Mouse (Mus musculus) heart, adult 8-10 months (tissue): ENCODE results near the gene Dyrk1a. TPM values are rescaled to one million over a fixed set of nuclear protein-coding genes. Genes with fewer than 3 reads are reported as not detected.

Source experiments
- DNase-seq: peaks from one replicate; pipeline ENCODE4 v3.0.0; 2022; ENCODE audit warnings: low spot score
- total RNA-seq, 4 experiments: library from RNA; stranded (reverse); gene quantifications; 2 replicates each; pipeline ENCODE4 v1.2.4; 2022

The Dyrk1a gene
- total RNA-seq, 4 experiments from 2014 or later = 70.5 to 87.1 (median 79.0) TPM

- no peak for DNase-seq
Observed at GRCm38 (mm10) chr16:94590214-94590613, 20.4 kb downstream of the Dyrk1a start.

GRCm38 (mm10) chr16:94590977-94591376 lies 21.2 kb downstream of the Dyrk1a start:
- no peak for DNase-seq

- DNase-seq = no peak
Observed at GRCm38 (mm10) chr16:94591536-94591935, 21.7 kb downstream of the Dyrk1a start.

- DNase-seq = no peak
Observed at GRCm38 (mm10) chr16:94596633-94597032, 26.8 kb downstream of the Dyrk1a start.

GRCm38 (mm10) chr16:94597640-94598039 lies 27.8 kb downstream of the Dyrk1a start:
- no peak for DNase-seq

GRCm38 (mm10) chr16:94599977-94600724 lies 30.3 kb downstream of the Dyrk1a start:
- no peak for DNase-seq

GRCm38 (mm10) chr16:94601089-94601488 lies 31.3 kb downstream of the Dyrk1a start:
- DNase-seq = no peak

- DNase-seq = peak; percentile 78
Observed at GRCm38 (mm10) chr16:94601540-94601953, 31.7 kb downstream of the Dyrk1a start.

- no peak for DNase-seq
Observed at GRCm38 (mm10) chr16:94602188-94602587, 32.4 kb downstream of the Dyrk1a start.

- DNase-seq = no peak
Observed at GRCm38 (mm10) chr16:94602730-94603129, 32.9 kb downstream of the Dyrk1a start.

GRCm38 (mm10) chr16:94606169-94606568 lies 36.4 kb downstream of the Dyrk1a start:
- no peak for DNase-seq

GRCm38 (mm10) chr16:94607468-94607867 lies 37.7 kb downstream of the Dyrk1a start:
- no peak for DNase-seq

GRCm38 (mm10) chr16:94608706-94609594 lies 39.1 kb downstream of the Dyrk1a start:
- peak; percentile 41 for DNase-seq

- no peak for DNase-seq
Observed at GRCm38 (mm10) chr16:94612573-94612972, 42.8 kb downstream of the Dyrk1a start.

GRCm38 (mm10) chr16:94617255-94617654 lies 47.4 kb downstream of the Dyrk1a start:
- DNase-seq = no peak

GRCm38 (mm10) chr16:94618543-94618942 lies 48.7 kb downstream of the Dyrk1a start:
- DNase-seq = peak; percentile 79

- DNase-seq = no peak
Observed at GRCm38 (mm10) chr16:94619301-94619700, 49.5 kb downstream of the Dyrk1a start.

- no peak for DNase-seq
Observed at GRCm38 (mm10) chr16:94624871-94625270, 55.1 kb downstream of the Dyrk1a start.

- DNase-seq = no peak
Observed at GRCm38 (mm10) chr16:94625639-94626038, 55.8 kb downstream of the Dyrk1a start.

- no peak for DNase-seq
Observed at GRCm38 (mm10) chr16:94627736-94628135, 57.9 kb downstream of the Dyrk1a start.

- no peak for DNase-seq
Observed at GRCm38 (mm10) chr16:94628976-94629729, 59.3 kb downstream of the Dyrk1a start.

GRCm38 (mm10) chr16:94631984-94632383 lies 62.2 kb downstream of the Dyrk1a start:
- DNase-seq = peak; percentile 80
